9 mouse cellular contexts compared by ENCODE assay signal in the genomic region with DNA sequence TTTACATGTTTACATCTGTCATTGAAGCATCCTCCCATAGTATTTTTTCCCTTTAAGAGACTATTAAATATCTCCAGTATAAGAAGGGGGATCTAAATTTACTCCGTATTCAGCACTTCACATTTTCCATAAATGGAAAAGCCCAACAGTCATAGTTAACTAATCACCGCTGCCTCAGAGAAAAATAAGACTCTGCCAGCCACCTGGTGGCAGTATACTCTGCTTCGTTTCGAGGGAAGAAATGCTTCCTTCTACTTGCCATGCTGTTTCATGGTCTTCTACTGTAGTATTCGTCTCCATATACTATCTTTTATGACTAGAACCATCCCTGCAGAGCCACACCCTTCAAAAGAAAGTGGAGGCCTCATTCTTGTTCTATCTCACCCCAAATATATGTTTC. TPM values are rescaled to one million over a fixed set of nuclear protein-coding genes. Genes with fewer than 3 reads are reported as not detected.
DNase-seq lines count a peak whose midpoint lies in the region; ATAC-seq lines count a peak whose summit lies in the region.
"Had no signal": no experiment of that assay in that cellular context is flagged by ENCODE, and none has a peak within 500 bp of the region (broad histone marks: within the 10 kb centered on the region; RNA-seq: fewer than 3 reads in every experiment).

No protein-coding gene starts in this region.

- H3K9ac ChIP-seq in kidney, embryonic 16.5 days (replicated peaks; ENCODE audit: low read length) = no peak overlapping the region
- H3K9ac ChIP-seq: neural tube, embryonic 12.5 days had no signal

- peak; percentile 13 for DNase-seq in kidney, postnatal 14 days
- peak; percentile 7 for DNase-seq in MN1 (ENCODE audit: low spot score)
- DNase-seq in adrenal gland, postnatal 10 days = peak; percentile 40
- peak; percentile 28 for DNase-seq in gastrocnemius, postnatal 14 days
- peak; percentile 12 to 22 for DNase-seq in lung, postnatal 4 days
- DNase-seq in B cell, adult 2 months = no peak

- no peak overlapping the region for H3K4me2 ChIP-seq in kidney, embryonic 16.5 days (replicated peaks; ENCODE audit: low read depth, low read length)
- H3K4me2 ChIP-seq: neural tube, embryonic 12.5 days had no signal

- intact Hi-C loops in gastrocnemius, postnatal 14 days (cut with DNase I; ENCODE audit: low total_unique reads) = no loop called here

- H3K9me3 ChIP-seq in kidney, embryonic 16.5 days (ENCODE audit: low read length) = no peaks in the 10 kb centered on the region
- H3K9me3 ChIP-seq: neural tube, embryonic 12.5 days had no signal

- H3K27me3 ChIP-seq in kidney, embryonic 16.5 days (ENCODE audit: insufficient read depth, low read length) = no peaks in the 10 kb centered on the region; the same call in 1 of the 2 replicates
- H3K27me3 ChIP-seq: neural tube, embryonic 12.5 days had no signal

- H3K4me3 ChIP-seq in kidney, embryonic 16.5 days (ENCODE audit: low read length) = no peak overlapping the region
- H3K4me3 ChIP-seq: neural tube, embryonic 12.5 days had no signal

- no peaks in the 10 kb centered on the region for H3K4me1 ChIP-seq in kidney, embryonic 16.5 days (ENCODE audit: insufficient read depth, low read length)
- H3K4me1 ChIP-seq: neural tube, embryonic 12.5 days had no signal

- WGBS in kidney, embryonic 16.5 days = 31% methylated on average over 5 of the region's 5 CpGs

- ATAC-seq in kidney, embryonic 16.5 days (ENCODE audit: low FRiP score, low TSS enrichment) = no peak

- no peak overlapping the region for H3K27ac ChIP-seq in kidney, embryonic 16.5 days (ENCODE audit: low read length)
- H3K27ac ChIP-seq: neural tube, embryonic 12.5 days had no signal

- H3K36me3 ChIP-seq in kidney, embryonic 16.5 days (ENCODE audit: insufficient read depth, low read length) = no peaks in the 10 kb centered on the region
- H3K36me3 ChIP-seq: neural tube, embryonic 12.5 days had no signal

RNA-seq across cellular contexts. Expression of a gene that starts 52.0 kb away (rescaled TPM):
- 21.4 and 22.8 TPM in 2 replicates for polyA plus RNA-seq in kidney, embryonic 16.5 days (2015; fragmentation: Nextera tagmentation; extraction: Ambion mirVana)
- total RNA-seq in adrenal gland, postnatal 10 days (2021) = 10 to 100 TPM in 1 of 2 experiments, 1 to 10 TPM in 1; 8.9 to 14.5 TPM
- 1 to 10 TPM; 1.8 to 1.9 TPM for total RNA-seq in gastrocnemius, postnatal 14 days (2021)
- total RNA-seq: common myeloid progenitor, adult 5-6 weeks had no signal

Comparison
In these comparisons a context has a peak if more than half of its experiments do, and no peak if none do; other contexts are left out.
1. DNase-seq: peak in kidney, postnatal 14 days (single experiment), MN1 (single experiment), adrenal gland, postnatal 10 days (single experiment), gastrocnemius, postnatal 14 days (single experiment) and lung, postnatal 4 days (2 of 2); none in B cell, adult 2 months (0 of 2).